Mouse (Mus musculus) neural tube, embryonic 12.5 days (tissue): ENCODE results near the gene Dnajc22. TPM values are rescaled to one million over a fixed set of nuclear protein-coding genes. Genes with fewer than 3 reads are reported as not detected.
"Not testable (repeated sequence)": the region's sequence is repeated elsewhere in the genome, so short reads cannot be mapped to it uniquely, and the experiment has no call there.

Source experiments
- ATAC-seq: fragments of 200-750 bp; cut with Nextera tagmentation; 2 replicates; pipeline ENCODE4 v1.8.0; 2017; ENCODE audit warnings: low read depth, mild to moderate bottlenecking, moderate TSS enrichment, moderate library complexity; ENCODE audit not compliant: low FRiP score
- H3K27ac ChIP-seq: fragments of 300-500 bp; sonication (generic); 2 replicates; pipeline ENCODE4 v1.5.1; 2016
- H3K27me3 ChIP-seq: fragments of 300-500 bp; sonication (generic); replicated peaks from 2 replicates; pipeline ENCODE4 v1.6.1; 2016; ENCODE audit warnings: mild to moderate bottlenecking
- H3K36me3 ChIP-seq: fragments of 300-500 bp; sonication (generic); 2 replicates; pipeline ENCODE4 v1.6.1; 2016; ENCODE audit warnings: mild to moderate bottlenecking
- H3K4me1 ChIP-seq: fragments of 300-500 bp; sonication (generic); 2 replicates; pipeline ENCODE4 v1.6.1; 2016
- H3K4me2 ChIP-seq: fragments of 300-500 bp; sonication (generic); replicated peaks from 2 replicates; pipeline ENCODE4 v1.6.1; 2016; ENCODE audit warnings: mild to moderate bottlenecking
- H3K4me3 ChIP-seq: fragments of 300-500 bp; sonication (generic); 2 replicates; pipeline ENCODE4 v1.5.1; 2016
- H3K9ac ChIP-seq: fragments of 300-500 bp; sonication (generic); 2 replicates; pipeline ENCODE4 v1.6.1; 2016; ENCODE audit warnings: mild to moderate bottlenecking
- H3K9me3 ChIP-seq: fragments of 300-500 bp; sonication (generic); 2 replicates; pipeline ENCODE4 v1.6.1; 2016; ENCODE audit warnings: mild to moderate bottlenecking
- WGBS: fragments of 180-500 bp; shearing (Covaris S2); methylation state at CpG from one replicate; pipeline ENCODE4 v1.1.7; 2016; 5-methylcytosine and 5-hydroxymethylcytosine counted together
- polyA plus RNA-seq: library from polyadenylated mRNA; unstranded; fragments of >200 nt; fragmentation: Nextera tagmentation; extraction: Ambion mirVana; gene quantifications from 2 replicates; pipeline ENCODE4 v1.2.1, GENCODE M21; 2016

Gene Dnajc22
- polyA plus RNA-seq = 0.70 and 1.1 TPM in 2 replicates

GRCm38 (mm10) chr15:99092870-99093269 lies at the start of gene Dnajc22:
TSS of gene Dnajc22 (plus strand) at chr15:99093170.
- Histone ChIP-seq H3K27ac (0 out of 2 replicates have a peak within 1 kb of the TSS, but pooled peaks have one; percentile 21), H3K4me2 (peak within 1 kb of the TSS; percentile 69), H3K36me3 (no peaks in the 10 kb centered on the region), H3K4me3 (peak within 1 kb of the TSS; percentile 23), H3K9me3 (no peaks in the 10 kb centered on the region), H3K27me3 (peaks cover 75% of the 10 kb centered on the region), H3K4me1 (peaks cover 71% of the 10 kb centered on the region), H3K9ac (peak within 1 kb of the TSS; percentile 41)
- no peak for ATAC-seq
- WGBS = 16% methylated on average over 8 of the region's 8 CpGs

- Histone ChIP-seq H3K36me3 (no peaks in the 10 kb centered on the region), H3K4me1 (peaks cover 5% of the 10 kb centered on the region; the same call in 1 of the 2 replicates), H3K27ac (no peak overlapping the region), H3K9ac (no peak overlapping the region), H3K4me2 (no peak overlapping the region), H3K27me3 (peaks cover 7% of the 10 kb centered on the region), H3K9me3 (no peaks in the 10 kb centered on the region), H3K4me3 (no peak overlapping the region)
- WGBS = 65% methylated on average over 3 of the region's 3 CpGs
- ATAC-seq = no peak
These were observed 48.1 kb upstream of the Dnajc22 start for GRCm38 (mm10) chr15:99044854-99045253.

GRCm38 (mm10) chr15:99045734-99046133 lies 47.2 kb upstream of the Dnajc22 start:
- peaks cover 11% of the 10 kb centered on the region for H3K27me3 ChIP-seq
- not testable (repeated sequence) for H3K27ac ChIP-seq, H3K9ac ChIP-seq, H3K4me1 ChIP-seq, H3K4me2 ChIP-seq, H3K4me3 ChIP-seq, ATAC-seq, H3K36me3 ChIP-seq, H3K9me3 ChIP-seq
- 80% methylated on average over 6 of the region's 6 CpGs for WGBS

GRCm38 (mm10) chr15:99049473-99050253 lies 43.3 kb upstream of the Dnajc22 start:
- WGBS = 35% methylated on average over 13 of the region's 13 CpGs
- no peak overlapping the region for H3K4me3 ChIP-seq
- ATAC-seq = no peak

GRCm38 (mm10) chr15:99053373-99053772 lies 39.6 kb upstream of the Dnajc22 start:
- H3K9ac ChIP-seq = no peak overlapping the region
- H3K4me3 ChIP-seq = no peak overlapping the region
- H3K4me2 ChIP-seq = peak overlapping the region; percentile 27
- no peaks in the 10 kb centered on the region for H3K9me3 ChIP-seq
- no peak overlapping the region for H3K27ac ChIP-seq
- H3K4me1 ChIP-seq = peaks cover 24% of the 10 kb centered on the region
- peaks cover 63% of the 10 kb centered on the region for H3K27me3 ChIP-seq
- H3K36me3 ChIP-seq = no peaks in the 10 kb centered on the region
- 8% methylated on average over 9 of the region's 9 CpGs for WGBS
- no peak for ATAC-seq

More at GRCm38 (mm10) chr15:99049473-99050253, 43.3 kb upstream of the Dnajc22 start:
- no peaks in the 10 kb centered on the region for H3K9me3 ChIP-seq
- peaks cover 9% of the 10 kb centered on the region for H3K4me1 ChIP-seq
- H3K9ac ChIP-seq = no peak overlapping the region
- no peak overlapping the region for H3K4me2 ChIP-seq
- peaks cover 33% of the 10 kb centered on the region for H3K27me3 ChIP-seq
- no peak overlapping the region for H3K27ac ChIP-seq
- H3K36me3 ChIP-seq = no peaks in the 10 kb centered on the region

GRCm38 (mm10) chr15:99055040-99055439 lies 37.9 kb upstream of the Dnajc22 start, which contains the start of gene Prph:
TSS of gene Prph (plus strand) at chr15:99055174.
- peaks cover 77% of the 10 kb centered on the region for H3K27me3 ChIP-seq
- H3K4me3 ChIP-seq = peak within 1 kb of the TSS; percentile 37
- H3K9ac ChIP-seq = peak within 1 kb of the TSS; percentile 38; the same call in 1 of the 2 replicates
- no peaks in the 10 kb centered on the region for H3K9me3 ChIP-seq
- ATAC-seq = no peak
- H3K4me1 ChIP-seq = peaks cover 24% of the 10 kb centered on the region
- no peaks in the 10 kb centered on the region for H3K36me3 ChIP-seq
- H3K27ac ChIP-seq = no peak within 1 kb of the TSS
- H3K4me2 ChIP-seq = peak within 1 kb of the TSS; percentile 63
- WGBS = 2% methylated on average over 30 of the region's 30 CpGs

- H3K27me3 ChIP-seq = peaks cover 74% of the 10 kb centered on the region
- no peak for ATAC-seq
- H3K4me2 ChIP-seq = peak overlapping the region; percentile 63
- H3K9me3 ChIP-seq = no peaks in the 10 kb centered on the region
- H3K27ac ChIP-seq = no peak overlapping the region
- WGBS = 1% methylated on average over 37 of the region's 37 CpGs
- peaks cover 24% of the 10 kb centered on the region for H3K4me1 ChIP-seq
- H3K36me3 ChIP-seq = no peaks in the 10 kb centered on the region
- H3K4me3 ChIP-seq = peak overlapping the region; percentile 37
- peak overlapping the region; percentile 38; the same call in 1 of the 2 replicates for H3K9ac ChIP-seq
These were observed 37.4 kb upstream of the Dnajc22 start for GRCm38 (mm10) chr15:99055511-99055961.

GRCm38 (mm10) chr15:99056332-99056731 lies 36.6 kb upstream of the Dnajc22 start:
- peak overlapping the region; percentile 63 for H3K4me2 ChIP-seq
- H3K36me3 ChIP-seq = no peaks in the 10 kb centered on the region
- H3K9me3 ChIP-seq = no peaks in the 10 kb centered on the region
- peak overlapping the region; percentile 37 for H3K4me3 ChIP-seq
- 7% methylated on average over 14 of the region's 14 CpGs for WGBS
- peaks cover 24% of the 10 kb centered on the region for H3K4me1 ChIP-seq
- H3K27ac ChIP-seq = no peak overlapping the region
- no peak for ATAC-seq
- H3K27me3 ChIP-seq = peaks cover 79% of the 10 kb centered on the region
- no peak overlapping the region; the same call in 1 of the 2 replicates for H3K9ac ChIP-seq

GRCm38 (mm10) chr15:99065557-99066165 lies 27.3 kb upstream of the Dnajc22 start:
- no peaks in the 10 kb centered on the region for H3K36me3 ChIP-seq
- no peak overlapping the region for H3K4me3 ChIP-seq
- 0 out of 2 replicates have a peak, but pooled peaks cover 6% of the 10 kb centered on the region for H3K27me3 ChIP-seq
- H3K9ac ChIP-seq = no peak overlapping the region
- no peaks in the 10 kb centered on the region for H3K4me1 ChIP-seq
- no peak overlapping the region for H3K4me2 ChIP-seq
- no peak overlapping the region for H3K27ac ChIP-seq
- ATAC-seq = no peak
- WGBS = 82% methylated on average over 12 of the region's 12 CpGs
- H3K9me3 ChIP-seq = no peaks in the 10 kb centered on the region

GRCm38 (mm10) chr15:99071988-99072387 lies 21.0 kb upstream of the Dnajc22 start:
- H3K4me2 ChIP-seq = no peak overlapping the region
- H3K36me3 ChIP-seq = 0 out of 2 replicates have a peak, but pooled peaks cover under 1% of the 10 kb centered on the region
- no peaks in the 10 kb centered on the region for H3K27me3 ChIP-seq
- H3K9ac ChIP-seq = no peak overlapping the region
- H3K4me1 ChIP-seq = peaks cover 16% of the 10 kb centered on the region
- no peak overlapping the region for H3K4me3 ChIP-seq
- no peak overlapping the region for H3K27ac ChIP-seq
- no peak for ATAC-seq
- WGBS = 94% methylated on average over 1 of the region's 1 CpGs
- H3K9me3 ChIP-seq = no peaks in the 10 kb centered on the region

- Histone ChIP-seq H3K4me3 (peak within 1 kb of the TSS; percentile 55), H3K4me1 (peaks cover 28% of the 10 kb centered on the region), H3K4me2 (peak within 1 kb of the TSS; percentile 83), H3K9me3 (no peaks in the 10 kb centered on the region), H3K27ac (peak within 1 kb of the TSS; percentile 91), H3K9ac (peak within 1 kb of the TSS; percentile 74), H3K36me3 (peaks cover 19% of the 10 kb centered on the region), H3K27me3 (no peaks in the 10 kb centered on the region)
- ATAC-seq = no peak; the same call in 1 of the 2 replicates
- 24% methylated on average over 9 of the region's 9 CpGs for WGBS
These were observed 18.9 kb upstream of the Dnajc22 start, which contains the start of gene Troap for GRCm38 (mm10) chr15:99074019-99074599. TSS of gene Troap (plus strand) at chr15:99074575.
